Mouse (Mus musculus): ENCODE results near the gene Bicdl1.

DNA sequence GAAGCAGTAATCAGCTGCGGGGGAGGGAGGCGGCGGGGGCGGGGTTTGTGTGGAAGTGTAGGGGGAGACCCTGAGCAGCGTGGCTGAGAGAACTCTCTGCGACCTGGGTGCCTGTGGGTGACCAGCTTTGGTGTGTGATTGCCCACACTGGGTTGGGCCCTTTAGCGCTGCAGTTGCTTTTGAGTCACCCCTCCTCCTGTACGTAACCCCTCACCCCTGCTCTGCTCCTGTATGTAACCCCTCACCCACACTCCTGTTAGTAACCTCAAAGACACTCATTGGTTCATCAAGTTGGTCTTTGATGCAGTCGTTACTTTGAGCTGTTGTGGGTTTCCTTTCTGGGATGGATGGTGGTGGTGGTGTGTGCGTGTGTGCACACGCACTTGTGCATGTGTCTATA, 29.5 kb upstream of the Bicdl1 start:
- TF ChIP-seq CTCF (IDR thresholded peaks at IDR 0.05; ENCODE audit: extremely low read depth, insufficient read length, insufficient replicate concordance, low read depth, low read length) (no peak), POLR2A (IDR thresholded peaks at IDR 0.05; ENCODE audit: low read depth, low read length) (no peak)
